Mouse (Mus musculus) CD4-positive, CD25-positive, alpha-beta regulatory T cell, adult 4 months (primary cell): ENCODE measurements around the gene Gm49425. TPM values are rescaled to one million over a fixed set of nuclear protein-coding genes. Genes with fewer than 3 reads are reported as not detected.
"Not testable (repeated sequence)": the region's sequence is repeated elsewhere in the genome, so short reads cannot be mapped to it uniquely, and the experiment has no call there.

Experiments used
- ATAC-seq: one replicate; pipeline ENCODE4 v1.8.0; 2017
- polyA plus RNA-seq, 2 experiments: library from polyadenylated mRNA; unstranded; fragments of 100-300 nt; shearing (Covaris generic); gene quantifications; one replicate each; pipeline ENCODE4 v1.2.1; 2017

Gm49425 gene
- polyA plus RNA-seq = not detected

GRCm38 (mm10) chr15:101517161-101517560 is at the start of gene Gm49425:
Gene Gm49425 (minus strand): TSS chr15:101517261.
- ATAC-seq = not testable (repeated sequence)

DNA sequence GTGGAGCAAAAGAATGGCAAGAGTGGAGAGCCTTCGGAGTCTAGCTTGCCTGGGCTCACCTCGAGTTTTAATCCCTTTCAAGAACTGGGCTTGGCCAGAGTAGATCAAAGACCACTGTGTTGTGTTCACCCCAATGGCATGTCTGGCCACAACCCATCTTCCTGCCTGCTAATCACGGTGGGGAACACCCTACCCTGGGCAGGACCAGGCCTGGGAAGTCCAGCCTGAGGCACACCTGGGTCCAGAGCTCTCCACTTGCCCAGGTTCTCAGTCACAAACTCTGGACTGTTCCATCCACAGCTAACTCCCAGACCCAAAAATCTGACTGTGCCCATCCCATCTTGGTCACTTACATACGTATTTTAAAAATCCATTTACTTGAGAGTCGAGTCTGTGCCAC is 45.8 kb upstream of the Gm49425 start, which contains the start of gene Krt90:
Gene Krt90, minus strand, starts transcription at position 101 of the 400 bp plus-strand sequence.
- ATAC-seq = no peak

DNA sequence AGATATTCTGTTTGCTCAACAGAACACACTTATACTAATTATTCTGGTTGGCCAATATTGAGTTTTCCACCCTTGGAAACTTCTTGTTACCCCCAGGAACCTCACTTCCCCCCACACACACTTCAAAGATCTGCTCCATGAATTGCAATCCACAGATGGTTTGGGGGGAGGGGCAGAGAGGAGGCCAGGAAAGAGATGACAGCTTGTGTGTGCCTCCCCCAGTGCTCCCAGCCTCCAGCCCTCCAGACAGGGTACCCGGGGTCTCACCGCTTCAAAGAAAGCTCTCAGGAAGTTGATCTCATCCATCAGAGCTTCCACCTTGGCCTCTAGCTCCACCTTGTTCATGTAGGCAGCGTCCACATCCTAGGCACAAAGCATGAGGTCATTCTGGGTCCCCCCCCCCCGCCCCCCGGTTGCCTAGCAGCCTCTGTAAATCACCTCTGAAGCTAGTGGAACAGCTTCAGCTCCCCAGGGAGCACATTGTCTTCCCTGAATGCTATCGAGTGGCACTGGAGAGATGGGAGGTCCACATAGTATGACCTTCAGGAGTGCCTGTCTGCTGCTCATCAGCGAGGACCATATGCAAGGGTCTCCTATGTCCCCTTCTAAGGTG is 41.1 kb upstream of the Gm49425 start:
- ATAC-seq = no peak

DNA sequence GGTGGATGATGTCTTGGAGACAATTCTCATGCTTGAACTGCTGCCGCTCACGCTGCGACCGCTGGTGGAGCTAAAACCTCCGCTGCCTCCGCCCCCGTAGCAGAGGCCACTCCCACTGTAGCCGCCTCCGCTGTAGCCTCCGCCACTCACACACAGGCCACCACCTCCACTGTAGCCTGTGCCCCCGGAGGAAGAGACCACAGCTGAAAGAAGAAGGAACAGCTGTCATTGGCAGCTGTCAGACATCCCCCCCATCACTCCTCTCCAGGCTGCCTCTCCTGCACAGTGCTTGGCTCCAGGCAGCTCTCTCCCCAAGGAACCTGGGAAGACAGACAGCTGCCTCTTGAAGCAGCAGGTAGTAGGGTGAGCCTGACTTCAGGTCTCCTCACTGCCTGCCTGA is 36.1 kb upstream of the Gm49425 start:
- ATAC-seq = no peak

DNA sequence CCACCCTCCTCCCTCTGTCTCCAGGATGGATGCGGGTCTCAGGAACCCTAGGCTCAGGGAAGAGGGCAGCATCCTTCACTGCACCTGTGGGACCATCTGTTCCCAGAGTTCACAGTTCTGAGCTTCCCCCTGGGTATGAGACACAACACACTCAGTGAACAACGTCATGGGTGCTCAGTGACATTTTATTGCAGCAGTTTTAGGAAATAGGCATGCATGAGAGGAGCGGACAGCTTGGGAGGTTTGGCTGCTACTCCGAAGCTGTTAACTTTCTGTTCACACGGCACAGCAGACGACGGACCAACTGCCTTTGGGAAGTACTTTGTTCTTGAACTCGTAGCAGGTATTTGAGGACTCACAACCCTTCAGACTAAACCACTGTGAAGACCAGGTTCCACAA is 35.1 kb upstream of the Gm49425 start:
- no peak for ATAC-seq

GRCm38 (mm10) chr15:101550567-101550966 is 33.5 kb upstream of the Gm49425 start, which contains the start of gene Krt82:
Gene Krt82 (minus strand): TSS chr15:101550667.
- ATAC-seq = no peak

GRCm38 (mm10) chr15:101544478-101544877 is 27.4 kb upstream of the Gm49425 start:
- ATAC-seq = no peak

DNA sequence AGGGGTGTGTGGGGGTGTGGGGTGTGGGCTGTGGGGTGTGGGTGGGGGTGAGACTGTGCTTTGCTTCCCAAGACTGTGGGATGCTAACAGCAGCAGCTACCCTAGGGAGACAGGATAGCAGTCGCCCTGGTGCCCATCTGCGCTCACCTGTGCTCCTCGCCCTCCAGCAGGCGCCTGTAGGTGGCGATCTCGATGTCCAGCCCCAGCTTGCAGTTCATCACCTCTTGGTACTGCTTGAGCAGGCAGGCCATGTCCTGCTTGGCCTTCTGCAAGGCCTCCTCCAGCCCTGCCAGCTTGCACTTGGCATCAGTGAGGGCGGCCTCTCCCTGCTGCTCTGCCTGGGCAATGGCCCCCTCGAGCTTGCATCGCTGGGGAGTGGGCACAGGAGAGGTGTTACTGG is 25.5 kb upstream of the Gm49425 start:
- no peak for ATAC-seq

DNA sequence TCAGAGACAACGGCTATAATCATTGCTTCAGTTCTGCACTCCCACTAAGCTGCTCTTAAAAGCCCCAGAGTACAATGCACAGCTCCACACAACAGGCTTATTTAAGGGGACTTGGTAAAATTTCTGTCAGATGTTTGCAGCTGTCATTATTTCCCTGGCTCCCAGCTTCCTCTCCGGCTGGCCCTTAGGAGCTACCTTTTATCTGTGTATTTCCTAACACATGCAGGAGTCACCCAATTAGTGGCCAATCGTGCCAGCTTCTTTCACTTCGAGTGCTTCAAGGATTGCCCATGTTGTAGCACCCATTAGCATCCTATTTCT is 21.5 kb upstream of the Gm49425 start:
- no peak for ATAC-seq

DNA sequence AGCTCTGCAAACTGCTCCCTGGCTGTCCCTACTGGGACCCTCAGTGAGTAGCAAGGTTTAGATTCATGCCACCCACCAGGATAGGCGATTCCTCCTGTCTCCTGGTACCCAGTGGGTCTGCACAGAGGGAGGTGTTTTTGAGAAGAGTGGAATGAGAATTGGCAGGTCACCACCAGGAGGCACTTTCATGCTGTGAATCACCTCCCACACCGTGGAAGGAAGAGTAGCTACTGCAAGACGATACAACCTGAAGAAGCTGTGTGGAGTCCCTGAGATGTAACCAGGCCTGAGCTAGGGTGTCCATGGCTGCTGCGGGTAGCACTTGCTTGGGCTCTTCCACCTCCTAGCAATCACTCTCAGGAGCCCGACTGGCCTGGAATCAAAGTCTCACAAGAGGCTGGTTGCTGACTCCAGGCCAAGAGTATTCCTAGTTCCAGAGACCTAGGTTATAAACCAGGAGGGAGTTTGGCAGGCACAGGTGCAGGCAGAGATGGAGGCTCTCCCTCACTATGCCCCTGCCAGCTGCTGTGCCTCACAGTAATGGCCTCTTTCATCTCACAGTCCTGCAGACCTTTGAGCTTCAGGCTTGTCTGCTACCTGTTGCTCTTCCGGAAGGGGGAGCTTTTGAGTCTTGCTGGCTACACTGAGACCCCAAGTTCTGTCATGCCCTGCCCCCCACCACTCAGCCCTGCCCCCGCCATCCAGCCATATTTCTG is 21.0 kb upstream of the Gm49425 start:
- ATAC-seq = no peak

DNA sequence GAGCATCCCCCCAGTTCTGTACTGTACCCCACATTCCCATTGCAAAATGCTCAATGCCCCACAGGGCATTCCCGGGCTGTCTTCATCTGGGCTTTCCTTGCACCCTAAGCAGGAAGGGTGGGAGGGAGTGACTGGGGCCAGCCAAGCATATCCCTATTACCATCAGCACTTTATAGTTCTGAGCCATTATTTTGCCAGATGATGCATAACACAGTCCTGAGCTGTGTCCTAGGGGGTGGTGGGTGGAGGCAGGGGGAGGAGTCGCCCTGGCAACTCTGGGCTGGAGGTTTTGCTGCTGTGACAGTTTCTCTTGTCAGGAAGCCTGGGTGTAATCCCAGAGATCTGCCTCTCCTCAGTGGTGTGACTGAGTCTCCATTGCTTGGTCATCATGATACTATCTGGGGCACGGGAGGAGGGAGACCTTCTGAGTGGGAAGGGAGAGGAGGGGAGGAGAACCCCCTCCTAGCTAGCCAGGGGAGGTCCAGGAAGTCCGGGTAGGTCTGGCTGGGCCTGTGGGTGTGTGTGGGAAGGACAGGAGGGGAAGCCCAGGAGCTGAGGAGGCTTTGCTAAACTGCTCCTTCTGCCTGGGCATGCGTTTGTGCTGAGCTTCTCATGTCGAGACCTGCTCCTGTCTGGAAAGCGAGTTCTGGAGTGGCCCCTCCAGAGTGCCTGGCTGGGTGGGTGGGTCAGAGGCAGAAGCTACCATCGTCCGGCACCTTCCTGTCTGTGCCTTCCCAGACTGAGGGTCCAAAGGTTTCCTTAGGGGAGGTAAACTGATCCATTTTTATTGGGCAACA is 19.2 kb upstream of the Gm49425 start:
- no peak for ATAC-seq

GRCm38 (mm10) chr15:101532720-101533119 is 15.7 kb upstream of the Gm49425 start, which contains the start of gene Krt84:
Gene Krt84 (minus strand): TSS chr15:101532820.
- ATAC-seq = no peak

- ATAC-seq = no peak
Observed at GRCm38 (mm10) chr15:101522556-101523232, 5.6 kb upstream of the Gm49425 start.

DNA sequence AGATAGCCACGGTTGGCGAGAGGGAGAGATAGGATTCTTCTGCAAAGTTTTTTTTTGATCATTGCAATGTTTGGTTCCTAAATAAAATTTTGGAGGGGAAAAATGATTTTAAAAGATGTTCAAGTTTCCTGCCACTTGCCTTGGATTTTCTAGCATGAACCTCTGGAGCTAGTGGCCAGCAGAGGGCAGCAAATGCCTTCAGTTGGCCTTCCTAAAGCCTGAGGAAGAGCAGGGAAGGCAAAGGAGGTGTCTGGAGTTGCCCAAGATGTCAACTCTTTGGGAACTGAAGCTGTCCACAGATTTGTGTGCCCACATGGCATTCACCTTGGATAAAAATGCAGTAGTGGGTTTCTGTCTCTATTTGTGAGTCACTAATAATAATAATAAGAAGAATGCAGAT is 2.7 kb upstream of the Gm49425 start:
- ATAC-seq = no peak

DNA sequence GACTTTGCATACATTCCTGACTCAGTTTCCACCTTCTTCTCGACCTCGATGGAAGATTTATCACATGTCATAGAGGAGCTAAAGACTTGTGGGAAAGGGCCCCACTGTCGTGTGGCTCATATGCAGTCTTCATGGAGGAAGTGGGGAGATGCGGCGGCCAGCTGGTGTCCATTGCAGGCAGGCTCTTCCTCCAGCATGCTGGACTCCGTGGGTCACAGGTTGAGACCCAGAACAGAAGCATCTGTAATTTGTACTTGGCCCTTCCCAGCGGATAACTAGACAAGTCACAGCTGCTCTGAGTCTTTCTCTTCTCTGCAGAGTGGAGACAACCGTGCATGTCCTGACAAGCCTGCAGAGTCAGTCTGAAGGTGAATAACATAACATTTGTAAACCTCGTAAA is 8.8 kb downstream of the Gm49425 start:
- no peak for ATAC-seq

GRCm38 (mm10) chr15:101506896-101507758 is 9.9 kb downstream of the Gm49425 start:
- no peak for ATAC-seq

GRCm38 (mm10) chr15:101497181-101497580 is 19.9 kb downstream of the Gm49425 start:
- ATAC-seq = no peak

DNA sequence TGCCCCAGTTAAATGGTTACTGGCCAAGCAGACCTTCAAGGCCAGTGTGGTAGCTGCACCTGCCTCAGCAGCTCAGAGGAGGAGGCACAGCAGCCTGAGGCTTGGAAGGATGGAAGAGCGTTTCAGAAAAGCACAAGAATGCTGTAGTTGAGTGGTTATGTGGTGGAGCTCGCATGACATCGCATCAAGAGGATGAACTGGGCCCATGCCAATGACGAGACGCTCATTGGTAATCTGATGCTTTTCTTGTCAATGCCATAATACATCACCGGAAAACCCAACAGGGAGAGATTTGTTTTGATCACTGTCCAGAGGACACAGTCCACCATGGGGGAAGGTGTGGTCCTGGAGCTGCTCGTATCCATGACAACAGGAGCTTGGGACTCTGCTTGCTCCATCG is 21.8 kb downstream of the Gm49425 start:
- no peak for ATAC-seq

- no peak for ATAC-seq
Observed at GRCm38 (mm10) chr15:101494203-101494602, 22.9 kb downstream of the Gm49425 start.

GRCm38 (mm10) chr15:101493713-101494112 is 23.3 kb downstream of the Gm49425 start:
- no peak for ATAC-seq

- no peak for ATAC-seq
Observed at GRCm38 (mm10) chr15:101492718-101493117, 24.3 kb downstream of the Gm49425 start.

GRCm38 (mm10) chr15:101491431-101491830 is 25.6 kb downstream of the Gm49425 start, which contains the start of gene Krt83:
Gene Krt83 (minus strand): TSS chr15:101491512.
- ATAC-seq = no peak
